Mouse (Mus musculus): ENCODE measurements at regions not wholly inside any gene's neighbourhood (a gene's known extent, or its start where the extent isn't known, plus 50 kb on each side); places are given as distances from the start of the nearest gene placed in this dataset.

GRCm38 (mm10) chr8:126536132-126536927 lies 57.5 kb downstream of the Irf2bp2 start:
- no peak for TF ChIP-seq CTCF (conservative IDR thresholded peaks at IDR 0.05; ENCODE audit: insufficient read depth, insufficient read length, low read depth, low read length)
- TF ChIP-seq POLR2A (IDR thresholded peaks at IDR 0.05; ENCODE audit: low read depth, low read length) = no peak

All from kidney, adult 2 months (tissue).